Mouse (Mus musculus) urinary bladder, postnatal 4 days (tissue): Measurements from ENCODE around the gene Grhl1.
"Not testable (repeated sequence)": the region's sequence is repeated elsewhere in the genome, so short reads cannot be mapped to it uniquely, and the experiment has no call there.

ENCODE experiments used
- DNase-seq, 2 experiments: peaks; one replicate each; pipeline ENCODE4 v3.0.0; 2021 to 2022; ENCODE audit warnings: low spot score in 2 of 2

The Grhl1 gene

GRCm38 (mm10) chr12:24571523-24572392 lies at the start of gene Grhl1:
Gene Grhl1, plus strand, starts transcription at chr12:24572283.
- DNase-seq, result peak; percentile 91 to 92

- not testable (repeated sequence) for DNase-seq
Observed at GRCm38 (mm10) chr12:24525065-24525464, 47.0 kb upstream of the Grhl1 start.

GRCm38 (mm10) chr12:24536390-24536789 lies 35.7 kb upstream of the Grhl1 start:
- DNase-seq, result no peak

GRCm38 (mm10) chr12:24537201-24537600 lies 34.9 kb upstream of the Grhl1 start:
- DNase-seq, result no peak

GRCm38 (mm10) chr12:24537965-24538364 lies 34.1 kb upstream of the Grhl1 start:
- DNase-seq, result no peak

- DNase-seq, result no peak
Observed at GRCm38 (mm10) chr12:24541426-24542154, 30.5 kb upstream of the Grhl1 start.

- DNase-seq, result no peak
Observed at GRCm38 (mm10) chr12:24547686-24548085, 24.4 kb upstream of the Grhl1 start.

- DNase-seq, result no peak
Observed at GRCm38 (mm10) chr12:24548885-24549284, 23.2 kb upstream of the Grhl1 start.

GRCm38 (mm10) chr12:24552531-24552930 lies 19.6 kb upstream of the Grhl1 start:
- DNase-seq, result no peak

- no peak for DNase-seq
Observed at GRCm38 (mm10) chr12:24555976-24556375, 16.1 kb upstream of the Grhl1 start.

GRCm38 (mm10) chr12:24563395-24563960 lies 8.6 kb upstream of the Grhl1 start:
- no peak for DNase-seq

- no peak for DNase-seq
Observed at GRCm38 (mm10) chr12:24565311-24565710, 6.8 kb upstream of the Grhl1 start.

GRCm38 (mm10) chr12:24567606-24568005 lies 4.5 kb upstream of the Grhl1 start:
- no peak for DNase-seq

- DNase-seq, result no peak
Observed at GRCm38 (mm10) chr12:24572421-24573274, 565 bp downstream of the Grhl1 start.

- DNase-seq, result no peak
Observed at GRCm38 (mm10) chr12:24573275-24573580, 1.1 kb downstream of the Grhl1 start.

GRCm38 (mm10) chr12:24574870-24575269 lies 2.8 kb downstream of the Grhl1 start:
- no peak for DNase-seq

GRCm38 (mm10) chr12:24580452-24580851 lies 8.4 kb downstream of the Grhl1 start:
- no peak for DNase-seq

GRCm38 (mm10) chr12:24580996-24581683 lies 9.1 kb downstream of the Grhl1 start:
- no peak for DNase-seq

- DNase-seq, result no peak
Observed at GRCm38 (mm10) chr12:24583653-24584052, 11.6 kb downstream of the Grhl1 start.

GRCm38 (mm10) chr12:24584835-24585234 lies 12.8 kb downstream of the Grhl1 start:
- DNase-seq, result no peak

GRCm38 (mm10) chr12:24586193-24586592 lies 14.1 kb downstream of the Grhl1 start:
- no peak for DNase-seq
